Mouse (Mus musculus): ENCODE measurements at regions not wholly inside any gene's neighbourhood (a gene's known extent, or its start where the extent isn't known, plus 50 kb on each side); places are given as distances from the start of the nearest gene placed in this dataset.

DNA sequence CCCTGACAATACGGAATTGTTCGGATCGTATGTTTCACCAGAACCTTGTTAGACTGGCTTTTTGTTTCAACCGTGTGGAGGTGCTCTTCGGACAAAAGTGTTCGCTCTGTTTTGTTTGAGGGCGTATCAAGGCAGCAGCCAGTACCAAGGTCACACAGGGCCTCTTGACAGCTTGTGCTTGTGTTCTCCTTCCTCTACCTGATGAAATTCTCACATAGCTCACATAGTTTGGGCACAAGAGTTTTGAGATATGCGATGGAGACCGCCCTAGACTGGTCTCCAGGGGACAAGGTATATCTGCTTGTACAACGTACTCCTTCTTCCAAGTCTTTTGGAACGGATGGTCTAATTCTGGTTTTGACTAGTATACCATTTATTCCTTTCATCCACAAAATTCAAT is 70.9 kb upstream of the Hmga2 start:
- TF ChIP-seq CTCF (IDR thresholded peaks at IDR 0.05; ENCODE audit: borderline replicate concordance, extremely low read depth, insufficient read depth, insufficient read length) (no peak), POLR2A (IDR thresholded peaks at IDR 0.05; ENCODE audit: borderline replicate concordance, extremely low read depth, insufficient read depth, insufficient read length, poor library complexity, severe bottlenecking) (no peak)
